Mouse (Mus musculus): ENCODE data around the gene Ube2f.

Gene Ube2f

GRCm38 (mm10) chr1:91239112-91239511 lies 11.0 kb upstream of the Ube2f start:
- peak; percentile 50 for DNase-seq (ENCODE audit: low spot score)

- no peak for DNase-seq (ENCODE audit: low spot score)
Measured at GRCm38 (mm10) chr1:91239800-91240199, 10.3 kb upstream of the Ube2f start.

GRCm38 (mm10) chr1:91240685-91241084 lies 9.4 kb upstream of the Ube2f start:
- no peak for DNase-seq (ENCODE audit: low spot score)

- DNase-seq (ENCODE audit: low spot score): no peak
Measured at GRCm38 (mm10) chr1:91241249-91241648, 8.9 kb upstream of the Ube2f start.

- no peak for DNase-seq (ENCODE audit: low spot score)
Measured at GRCm38 (mm10) chr1:91248242-91248641, 1.9 kb upstream of the Ube2f start.

- no peak for DNase-seq (ENCODE audit: low spot score)
Measured at GRCm38 (mm10) chr1:91248970-91249369, 1.1 kb upstream of the Ube2f start.

GRCm38 (mm10) chr1:91250415-91251147 lies 477 bp downstream of the Ube2f start:
- DNase-seq (ENCODE audit: low spot score): no peak

- no peak for DNase-seq (ENCODE audit: low spot score)
Measured at GRCm38 (mm10) chr1:91251148-91251650, 1.1 kb downstream of the Ube2f start.

- no peak for DNase-seq (ENCODE audit: low spot score)
Measured at GRCm38 (mm10) chr1:91251927-91252326, 1.8 kb downstream of the Ube2f start.

- DNase-seq (ENCODE audit: low spot score): no peak
Measured at GRCm38 (mm10) chr1:91257918-91258317, 7.8 kb downstream of the Ube2f start.

- no peak for DNase-seq (ENCODE audit: low spot score)
Measured at GRCm38 (mm10) chr1:91259794-91260193, 9.7 kb downstream of the Ube2f start.

- DNase-seq (ENCODE audit: low spot score): no peak
Measured at GRCm38 (mm10) chr1:91262508-91262907, 12.4 kb downstream of the Ube2f start.

- DNase-seq (ENCODE audit: low spot score): no peak
Measured at GRCm38 (mm10) chr1:91272260-91272659, 22.2 kb downstream of the Ube2f start.

- DNase-seq (ENCODE audit: low spot score): no peak
Measured at GRCm38 (mm10) chr1:91276581-91276980, 26.5 kb downstream of the Ube2f start.

- no peak for DNase-seq (ENCODE audit: low spot score)
Measured at GRCm38 (mm10) chr1:91277480-91277879, 27.4 kb downstream of the Ube2f start.

GRCm38 (mm10) chr1:91278410-91279119 lies 28.5 kb downstream of the Ube2f start:
- DNase-seq (ENCODE audit: low spot score): no peak

- no peak for DNase-seq (ENCODE audit: low spot score)
Measured at GRCm38 (mm10) chr1:91279126-91279525, 29.0 kb downstream of the Ube2f start.

- DNase-seq (ENCODE audit: low spot score): no peak
Measured at GRCm38 (mm10) chr1:91282582-91282981, 32.5 kb downstream of the Ube2f start.

- no peak for DNase-seq (ENCODE audit: low spot score)
Measured at GRCm38 (mm10) chr1:91289375-91289774, 39.3 kb downstream of the Ube2f start.

GRCm38 (mm10) chr1:91292101-91292825 lies 42.2 kb downstream of the Ube2f start:
- DNase-seq (ENCODE audit: low spot score): no peak

GRCm38 (mm10) chr1:91295544-91295943 lies 45.4 kb downstream of the Ube2f start:
- no peak for DNase-seq (ENCODE audit: low spot score)

Measured in ovary, postnatal 14 days (tissue).